Mouse (Mus musculus): ENCODE measurements at regions not wholly inside any gene's neighbourhood (a gene's known extent, or its start where the extent isn't known, plus 50 kb on each side); places are given as distances from the start of the nearest gene placed in this dataset.

DNA sequence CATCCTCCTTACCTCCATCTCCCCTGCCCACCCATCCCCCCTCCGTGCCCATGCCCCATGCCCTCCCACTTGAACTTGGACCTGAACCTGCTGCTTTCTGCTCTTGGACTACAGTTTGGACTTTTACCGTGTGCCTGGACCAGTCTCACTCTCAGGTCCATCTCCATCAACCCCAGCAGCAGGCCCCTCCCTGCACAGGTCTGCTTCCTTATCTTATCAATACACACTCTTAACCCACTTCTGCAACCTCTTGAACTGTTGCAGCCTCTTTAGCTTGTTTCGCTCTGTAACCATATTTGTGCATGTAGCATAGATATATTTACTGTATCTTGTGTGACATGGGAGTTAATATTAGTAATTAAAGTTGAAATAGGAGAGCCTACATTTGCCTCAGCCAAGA lies 457.8 kb upstream of the Kcnab2 start:
- DNase-seq (ENCODE audit: low spot score): no peak

- DNase-seq (ENCODE audit: low spot score): no peak
These were observed 450.8 kb upstream of the Kcnab2 start for GRCm38 (mm10) chr4:152928422-152928985.

GRCm38 (mm10) chr4:152920261-152920660 lies 442.6 kb upstream of the Kcnab2 start:
- no peak for DNase-seq (ENCODE audit: low spot score)

- DNase-seq (ENCODE audit: low spot score): no peak
These were observed 442.2 kb upstream of the Kcnab2 start for GRCm38 (mm10) chr4:152919851-152920250.

DNA sequence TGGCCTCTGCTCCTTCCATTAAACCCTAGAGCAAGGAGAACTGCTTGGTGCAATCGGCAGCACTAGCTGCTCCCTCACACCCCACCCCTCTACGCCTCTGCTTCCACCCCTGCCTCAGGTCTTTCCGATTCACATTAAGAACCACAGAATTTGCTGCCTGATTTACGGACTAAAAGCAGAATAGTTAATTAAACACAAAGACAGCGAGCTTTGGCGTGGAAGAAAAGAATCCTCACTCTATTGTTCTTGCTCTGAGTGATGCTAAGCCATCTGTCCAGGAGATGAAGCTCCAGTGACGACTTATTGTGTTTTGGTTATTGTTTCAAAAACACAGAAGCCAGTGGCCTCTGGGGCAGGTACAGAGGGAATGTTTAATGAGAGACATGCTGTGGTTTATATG lies 438.9 kb upstream of the Kcnab2 start:
- DNase-seq (ENCODE audit: low spot score): no peak

- DNase-seq (ENCODE audit: low spot score): no peak
These were observed 435.8 kb upstream of the Kcnab2 start for GRCm38 (mm10) chr4:152913497-152913896.

DNA sequence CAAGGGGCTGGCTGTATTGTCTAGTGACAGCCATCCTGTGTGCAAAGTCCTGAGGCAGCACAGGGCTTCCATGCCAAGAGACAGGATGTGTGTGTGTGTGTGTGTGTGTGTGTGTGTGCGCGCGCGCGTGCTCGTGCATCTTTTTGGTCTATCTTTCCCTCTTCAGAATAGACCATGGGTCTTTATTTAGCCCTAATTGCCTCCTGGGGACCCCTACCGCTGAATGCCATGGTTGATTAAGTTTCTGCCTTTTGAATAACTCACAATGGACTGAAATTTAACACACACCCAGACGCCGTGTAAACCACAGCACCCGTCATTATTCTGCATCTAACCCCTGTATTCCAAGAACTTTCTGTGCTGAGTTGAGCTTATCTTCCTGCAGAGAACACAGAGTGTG lies 435.2 kb upstream of the Kcnab2 start:
- no peak for DNase-seq (ENCODE audit: low spot score)

GRCm38 (mm10) chr4:152908235-152908634 lies 430.6 kb upstream of the Kcnab2 start:
- no peak for DNase-seq (ENCODE audit: low spot score)

DNA sequence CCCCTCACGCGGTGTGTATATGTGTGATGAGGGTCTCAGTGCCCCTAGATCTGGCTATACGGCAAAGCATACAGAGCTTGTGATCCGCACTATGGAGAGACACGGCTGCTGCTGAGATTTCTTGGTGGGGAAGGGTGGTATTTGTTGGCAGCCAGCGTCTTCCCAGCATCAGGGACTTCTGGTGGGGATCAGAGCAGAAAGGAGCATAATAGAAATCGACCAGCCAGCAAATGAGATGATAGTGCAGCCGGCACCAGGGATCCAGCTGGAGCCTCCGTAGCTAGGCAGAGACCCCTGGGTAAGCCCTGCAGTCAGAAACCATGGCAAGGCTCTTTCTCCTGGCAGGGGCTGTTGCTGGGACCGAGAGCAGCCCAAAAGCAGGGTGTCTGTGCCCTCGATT lies 425.2 kb upstream of the Kcnab2 start:
- no peak for DNase-seq (ENCODE audit: low spot score)

- no peak for DNase-seq (ENCODE audit: low spot score)
These were observed 422.4 kb upstream of the Kcnab2 start for GRCm38 (mm10) chr4:152900049-152900448.

- DNase-seq (ENCODE audit: low spot score): no peak
These were observed 417.4 kb upstream of the Kcnab2 start for GRCm38 (mm10) chr4:152895076-152895475.

- DNase-seq (ENCODE audit: low spot score): no peak
These were observed 415.3 kb upstream of the Kcnab2 start for GRCm38 (mm10) chr4:152892997-152893396.

DNA sequence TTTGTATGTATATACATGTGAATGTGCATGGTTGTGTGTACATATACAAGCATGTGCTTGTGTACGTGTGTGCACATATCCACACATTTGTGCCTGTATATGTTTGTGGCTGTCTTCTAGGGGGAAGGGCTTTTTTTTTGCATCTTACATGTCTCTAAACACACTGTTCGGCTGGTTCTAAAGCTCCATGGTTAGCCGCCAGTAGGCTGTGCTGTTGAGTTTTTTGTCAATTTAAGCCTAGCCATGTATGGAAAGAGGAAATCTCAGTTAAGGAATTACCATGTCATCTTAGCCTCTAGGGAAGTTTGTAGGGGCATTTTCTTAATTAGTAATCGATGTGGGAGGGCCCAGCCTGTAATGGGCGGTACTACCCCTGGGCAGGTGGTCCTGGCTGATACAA lies 411.5 kb upstream of the Kcnab2 start:
- no peak for DNase-seq (ENCODE audit: low spot score)

- no peak for DNase-seq (ENCODE audit: low spot score)
These were observed 410.6 kb upstream of the Kcnab2 start for GRCm38 (mm10) chr4:152888306-152888705.

DNA sequence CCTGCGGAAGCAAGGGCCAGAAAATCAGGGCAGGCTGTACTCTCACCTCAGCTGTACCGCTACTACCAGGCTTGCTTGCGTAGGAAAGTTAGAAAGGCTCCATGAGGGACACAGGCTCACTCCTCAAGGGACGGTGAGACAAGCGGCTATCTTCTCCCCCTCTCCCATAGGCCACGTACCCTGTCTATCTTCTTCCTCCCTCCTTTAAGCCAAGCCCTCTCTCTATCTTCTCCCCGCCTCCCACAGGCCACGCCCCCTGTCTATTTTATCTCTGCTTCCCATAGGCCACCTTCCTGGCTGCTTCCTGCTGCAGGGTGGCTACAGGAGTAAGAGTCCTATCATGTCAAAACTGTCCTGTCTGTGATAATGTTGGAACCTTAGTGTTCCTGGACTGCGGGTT lies 409.1 kb upstream of the Kcnab2 start:
- DNase-seq (ENCODE audit: low spot score): no peak

- no peak for DNase-seq (ENCODE audit: low spot score)
These were observed 403.8 kb upstream of the Kcnab2 start for GRCm38 (mm10) chr4:152881433-152881930.

DNA sequence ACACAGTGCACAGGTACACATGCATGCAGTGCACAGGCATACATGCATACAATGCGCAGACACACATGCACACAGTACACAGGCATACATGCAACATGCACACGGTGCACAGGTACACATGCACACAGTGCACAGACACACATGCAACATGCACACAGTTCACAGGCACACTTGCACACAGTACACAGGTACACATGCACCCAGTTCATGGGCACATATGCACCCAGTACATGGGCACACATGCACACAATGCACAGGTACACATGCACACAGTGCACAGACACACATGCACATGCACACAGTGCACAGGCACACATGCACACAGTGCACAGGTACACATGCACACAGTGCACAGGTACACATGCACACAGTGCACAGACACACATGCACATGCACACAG lies 402.7 kb upstream of the Kcnab2 start:
- no peak for DNase-seq (ENCODE audit: low spot score)

DNA sequence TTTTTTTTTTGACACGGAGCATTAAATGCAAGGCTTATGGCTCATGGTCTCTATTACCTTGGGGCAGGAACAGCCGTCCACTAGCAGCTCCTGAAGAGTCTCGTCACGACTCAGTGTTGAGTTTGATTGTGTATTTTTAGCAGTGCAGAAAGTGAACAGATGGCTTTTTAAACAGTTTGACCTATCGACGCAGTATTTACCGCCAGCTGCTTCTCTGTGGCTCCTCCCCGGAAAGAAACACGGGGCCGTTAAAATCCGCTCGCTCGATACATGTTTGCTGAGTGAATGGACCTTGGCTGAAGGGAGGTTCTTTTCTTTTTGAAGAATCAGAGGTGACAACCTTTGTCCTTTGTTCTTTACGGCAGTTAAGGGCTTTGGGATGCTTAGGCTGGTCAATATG lies 401.3 kb upstream of the Kcnab2 start:
- no peak for DNase-seq (ENCODE audit: low spot score)

GRCm38 (mm10) chr4:152878401-152878800 lies 400.7 kb upstream of the Kcnab2 start:
- no peak for DNase-seq (ENCODE audit: low spot score)

DNA sequence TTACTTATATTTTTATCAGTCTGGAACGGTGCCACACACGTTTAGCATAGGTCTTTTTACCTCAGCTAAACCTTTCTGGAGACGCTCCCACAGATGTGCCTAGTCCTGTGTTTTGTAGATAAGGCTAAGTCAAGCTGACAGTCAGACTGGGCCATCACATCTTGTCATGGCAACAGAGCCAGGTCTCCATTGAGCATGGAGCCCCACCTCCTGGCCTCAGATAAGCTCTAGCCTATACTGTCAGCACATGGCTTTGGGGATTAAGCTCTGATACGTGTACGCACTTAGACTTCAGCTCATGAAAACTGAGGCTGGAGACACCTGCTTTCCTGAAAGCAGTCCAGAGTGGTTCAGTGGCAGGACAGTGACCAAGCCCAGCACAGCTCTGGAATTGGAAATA lies 392.4 kb upstream of the Kcnab2 start:
- no peak for DNase-seq (ENCODE audit: low spot score)

GRCm38 (mm10) chr4:152865894-152866293 lies 388.2 kb upstream of the Kcnab2 start:
- no peak for DNase-seq (ENCODE audit: low spot score)

DNA sequence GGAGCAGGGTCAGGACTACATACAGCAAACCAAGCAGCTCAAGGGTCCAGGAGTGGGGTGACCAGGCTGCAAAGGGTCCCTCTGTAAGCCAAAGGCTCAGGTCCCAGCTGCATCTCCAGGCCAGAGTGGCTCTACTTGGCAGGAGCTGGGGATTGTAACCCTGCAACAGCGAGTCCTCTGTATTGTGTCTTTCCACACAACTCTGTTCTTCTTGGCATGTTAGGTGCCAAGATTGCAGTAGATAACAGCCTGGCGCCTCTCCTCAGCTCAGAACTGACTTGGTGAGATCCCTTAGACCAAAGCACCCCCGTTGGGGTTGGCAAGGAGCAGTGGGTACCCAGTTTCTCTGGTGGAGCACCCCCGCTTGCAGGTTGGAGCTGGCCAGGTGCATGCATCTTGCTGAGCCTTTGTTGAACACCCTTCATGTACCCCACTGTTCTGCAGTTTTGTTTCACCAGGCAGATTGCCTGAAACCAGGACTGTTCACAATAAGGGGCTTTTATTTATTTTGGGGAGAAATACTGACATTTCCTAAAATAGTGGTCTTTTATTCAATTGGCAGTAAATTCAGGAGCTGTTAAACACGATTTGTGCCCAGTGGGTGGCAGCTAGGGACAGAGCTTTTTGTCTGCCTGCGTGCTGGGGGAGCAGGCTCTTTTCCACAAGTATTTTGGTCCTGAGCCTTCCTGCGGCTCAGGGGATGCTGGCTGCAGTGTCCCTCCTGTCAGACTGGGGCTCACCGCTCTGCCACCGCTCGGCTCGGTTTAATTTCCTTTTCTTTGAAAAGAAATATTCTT lies 385.3 kb upstream of the Kcnab2 start:
- no peak for DNase-seq (ENCODE audit: low spot score)

GRCm38 (mm10) chr4:152859161-152859560 lies 381.5 kb upstream of the Kcnab2 start:
- no peak for DNase-seq (ENCODE audit: low spot score)

DNA sequence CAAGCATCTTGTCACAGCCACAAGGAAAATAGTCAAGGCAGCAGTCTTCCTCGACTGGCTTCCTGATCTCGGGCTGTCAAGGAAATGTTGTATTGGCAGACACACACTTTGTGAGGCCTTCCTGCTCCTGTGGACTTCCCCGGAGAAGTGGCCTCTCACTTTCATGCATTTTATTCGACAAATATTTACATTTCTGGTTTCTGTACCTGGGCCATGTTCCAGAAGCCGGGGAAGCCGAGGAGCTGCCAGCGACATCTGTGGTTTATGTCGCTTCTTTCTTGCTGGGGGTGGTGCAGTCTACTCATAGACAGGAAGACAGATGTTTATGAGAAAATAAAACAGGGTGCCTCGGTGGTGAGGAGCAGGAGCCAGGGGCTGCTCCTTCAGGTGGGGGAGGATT lies 372.5 kb upstream of the Kcnab2 start:
- no peak for DNase-seq (ENCODE audit: low spot score)
